Mouse (Mus musculus) lung, embryonic 14.5 days (tissue): ENCODE results near the gene Rabif. TPM values are rescaled to one million over a fixed set of nuclear protein-coding genes. Genes with fewer than 3 reads are reported as not detected.
"Not testable (repeated sequence)": the region's sequence is repeated elsewhere in the genome, so short reads cannot be mapped to it uniquely, and the experiment has no call there.

Experiments
- ATAC-seq: fragments of 200-750 bp; cut with Nextera tagmentation; 2 replicates; pipeline ENCODE4 v1.8.0; 2017; ENCODE audit warnings: mild to moderate bottlenecking, moderate TSS enrichment, moderate library complexity; ENCODE audit not compliant: insufficient read depth
- DNase-seq: peaks from one replicate; pipeline ENCODE4 v3.0.0-alpha.2; 2015
- H3K27ac ChIP-seq: fragments of 300-500 bp; sonication (generic); 2 replicates; pipeline ENCODE4 v1.5.1; 2014; ENCODE audit warnings: low read depth, mild to moderate bottlenecking, moderate library complexity
- H3K27me3 ChIP-seq: fragments of 300-500 bp; sonication (generic); 2 replicates; pipeline ENCODE4 v1.6.1; 2014; ENCODE audit warnings: low read length, control low read depth; ENCODE audit not compliant: insufficient read depth
- H3K36me3 ChIP-seq: fragments of 300-500 bp; sonication (generic); 2 replicates; pipeline ENCODE4 v1.6.1; 2014; ENCODE audit warnings: control low read depth; ENCODE audit not compliant: insufficient read depth
- H3K4me1 ChIP-seq: fragments of 300-500 bp; sonication (generic); 2 replicates; pipeline ENCODE4 v1.6.1; 2014; ENCODE audit warnings: antibody characterized with exemption, control low read depth; ENCODE audit not compliant: insufficient read depth
- H3K4me2 ChIP-seq: fragments of 300-500 bp; sonication (generic); 2 replicates; pipeline ENCODE4 v1.6.1; 2014; ENCODE audit warnings: mild to moderate bottlenecking
- H3K4me3 ChIP-seq: fragments of 300-500 bp; sonication (generic); 2 replicates; pipeline ENCODE4 v1.5.1; 2014; ENCODE audit warnings: low read depth, low read length
- H3K9ac ChIP-seq: fragments of 300-500 bp; sonication (generic); 2 replicates; pipeline ENCODE4 v1.6.1; 2014
- H3K9me3 ChIP-seq: fragments of 300-500 bp; sonication (generic); 2 replicates; pipeline ENCODE4 v1.6.1; 2016; ENCODE audit warnings: low read depth, low read length, control low read depth
- CTCF ChIP-seq: IDR thresholded peaks from 2 replicates; pipeline ENCODE4 v1.5.1; 2016; ENCODE audit warnings: antibody characterized with exemption, low read depth
- WGBS: fragments of 180-500 bp; shearing (Covaris S2); extraction: QIAGEN DNeasy Blood & Tissue Kit; methylation state at CpG from one replicate; pipeline ENCODE4 v1.1.7; 2014; 5-methylcytosine and 5-hydroxymethylcytosine counted together
- polyA plus RNA-seq: library from polyadenylated mRNA; unstranded; fragments of >200 nt; fragmentation: Nextera tagmentation; extraction: Ambion mirVana; gene quantifications from 2 replicates; pipeline ENCODE4 v1.2.1, GENCODE M21; 2014

Rabif gene
- polyA plus RNA-seq, 1 experiment from 2014 or later: 39.6 TPM

DNA sequence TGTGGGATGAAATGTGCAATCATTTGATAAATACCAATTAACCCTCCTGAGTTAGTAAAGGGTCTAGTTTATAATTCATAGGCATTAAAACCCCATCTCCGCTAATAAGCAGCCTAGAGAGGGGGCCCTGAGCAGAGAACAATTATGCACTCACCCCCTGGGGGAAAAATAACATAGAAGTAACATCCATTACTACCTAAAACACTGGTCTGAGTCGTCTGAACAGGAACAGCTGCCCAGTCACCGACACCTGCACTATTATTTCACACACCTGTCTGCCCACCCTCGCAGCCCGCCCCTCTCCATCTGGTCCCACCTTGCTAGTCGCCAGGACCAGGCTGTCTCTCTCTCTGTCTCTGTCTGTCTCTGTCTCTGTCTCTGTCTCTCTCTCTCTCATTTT is 18.1 kb downstream of the Rabif start:
- H3K4me3 ChIP-seq: no peak overlapping the region; the same call in 1 of the 2 replicates
- no peak for ATAC-seq
- H3K4me1 ChIP-seq: peaks cover 14% of the 10 kb centered on the region
- TF ChIP-seq CTCF: no peak
- 57% methylated on average over 6 of the region's 6 CpGs for WGBS
- DNase-seq: no peak
- H3K4me2 ChIP-seq: peak overlapping the region; percentile 86
- H3K9ac ChIP-seq: no peak overlapping the region
- peaks cover 8% of the 10 kb centered on the region; the same call in 1 of the 2 replicates for H3K27me3 ChIP-seq
- peaks cover 12% of the 10 kb centered on the region; the same call in 1 of the 2 replicates for H3K36me3 ChIP-seq
- no peaks in the 10 kb centered on the region for H3K9me3 ChIP-seq
- no peak overlapping the region for H3K27ac ChIP-seq

DNA sequence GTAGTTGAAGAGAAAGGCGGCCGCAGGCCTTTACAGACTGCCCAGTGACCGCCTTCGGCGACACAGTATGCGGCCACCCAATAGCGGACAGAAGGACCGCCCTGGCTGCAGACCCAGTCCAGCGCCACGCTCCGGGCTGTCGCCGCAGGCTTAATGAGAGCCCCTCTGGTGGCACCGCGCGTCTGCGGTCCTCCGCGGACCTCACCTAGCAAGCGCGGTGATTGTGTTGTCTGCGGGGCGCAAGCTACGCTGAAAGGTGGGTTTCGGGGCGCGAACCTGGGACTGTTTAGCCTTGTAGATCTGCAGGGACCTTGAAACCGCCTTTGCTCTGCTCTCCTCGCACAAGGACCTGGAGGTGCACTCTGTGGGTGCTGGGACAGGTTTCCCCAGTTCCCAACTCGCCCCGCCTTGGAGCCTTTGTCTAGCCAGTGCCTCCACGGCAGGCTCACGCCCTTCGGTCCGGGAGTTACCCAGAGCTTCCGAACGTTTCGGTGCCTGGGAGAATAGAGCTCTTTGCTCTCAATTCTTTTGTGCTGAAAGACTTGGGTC is 18.9 kb downstream of the Rabif start:
- 1% methylated on average over 38 of the region's 38 CpGs for WGBS
- H3K27ac ChIP-seq: peak overlapping the region; percentile 58; the same call in 1 of the 2 replicates
- peak overlapping the region; percentile 86 for H3K4me2 ChIP-seq
- no peaks in the 10 kb centered on the region for H3K9me3 ChIP-seq
- peak overlapping the region; percentile 51 for H3K9ac ChIP-seq
- DNase-seq: peak; percentile 67
- peak overlapping the region; percentile 40 for H3K4me3 ChIP-seq
- 0 out of 2 replicates have a peak, but pooled peaks have one; percentile 24 for ATAC-seq
- 0 out of 2 replicates have a peak, but pooled peaks cover 6% of the 10 kb centered on the region for H3K36me3 ChIP-seq
- peaks cover 8% of the 10 kb centered on the region; the same call in 1 of the 2 replicates for H3K27me3 ChIP-seq
- H3K4me1 ChIP-seq: peaks cover 14% of the 10 kb centered on the region
- TF ChIP-seq CTCF: no peak

- no peak for ATAC-seq
- H3K27ac ChIP-seq: peak overlapping the region; percentile 58
Observed at GRCm38 (mm10) chr1:134513876-134514590, 19.6 kb downstream of the Rabif start.

DNA sequence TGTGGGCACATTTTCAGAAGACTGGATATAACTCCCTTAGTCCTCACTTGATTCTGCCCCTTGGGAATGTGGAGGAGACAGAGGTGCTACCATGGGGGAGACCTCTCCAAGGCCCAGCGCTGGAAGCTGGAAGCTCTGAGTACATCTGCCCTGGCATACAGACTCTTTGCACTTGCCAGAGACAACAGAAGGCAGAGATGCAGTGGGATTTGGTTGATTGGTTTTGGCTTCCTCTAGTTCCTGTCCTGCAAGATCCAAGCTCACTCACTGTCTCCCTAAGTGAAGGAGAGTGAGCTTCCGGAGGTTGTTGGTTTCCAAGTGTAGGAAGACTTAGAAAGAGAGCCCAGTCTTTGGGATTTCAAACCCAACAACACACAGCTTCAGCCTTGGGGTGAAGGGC is 21.4 kb downstream of the Rabif start:
- WGBS: 65% methylated on average over 2 of the region's 2 CpGs
- TF ChIP-seq CTCF: no peak
- ATAC-seq (no peak), DNase-seq (no peak)
- H3K36me3 ChIP-seq: no peaks in the 10 kb centered on the region
- no peak overlapping the region; the same call in 1 of the 2 replicates for H3K4me2 ChIP-seq
- H3K27ac ChIP-seq: peak overlapping the region; percentile 77
- H3K27me3 ChIP-seq: peaks cover 8% of the 10 kb centered on the region; the same call in 1 of the 2 replicates
- H3K9ac ChIP-seq: no peak overlapping the region
- no peak overlapping the region for H3K4me3 ChIP-seq
- H3K4me1 ChIP-seq: peaks cover 14% of the 10 kb centered on the region
- no peaks in the 10 kb centered on the region for H3K9me3 ChIP-seq

More at GRCm38 (mm10) chr1:134513876-134514590, 19.6 kb downstream of the Rabif start:
- Histone ChIP-seq H3K4me3 (peak overlapping the region; percentile 40), H3K4me2 (peak overlapping the region; percentile 86), H3K36me3 (0 out of 2 replicates have a peak, but pooled peaks cover 6% of the 10 kb centered on the region), H3K4me1 (peaks cover 14% of the 10 kb centered on the region), H3K27me3 (peaks cover 8% of the 10 kb centered on the region; the same call in 1 of the 2 replicates), H3K9me3 (no peaks in the 10 kb centered on the region), H3K9ac (peak overlapping the region; percentile 51; the same call in 1 of the 2 replicates)
- 33% methylated on average over 16 of the region's 16 CpGs for WGBS
- DNase-seq: peak; percentile 61
- TF ChIP-seq CTCF: no peak

DNA sequence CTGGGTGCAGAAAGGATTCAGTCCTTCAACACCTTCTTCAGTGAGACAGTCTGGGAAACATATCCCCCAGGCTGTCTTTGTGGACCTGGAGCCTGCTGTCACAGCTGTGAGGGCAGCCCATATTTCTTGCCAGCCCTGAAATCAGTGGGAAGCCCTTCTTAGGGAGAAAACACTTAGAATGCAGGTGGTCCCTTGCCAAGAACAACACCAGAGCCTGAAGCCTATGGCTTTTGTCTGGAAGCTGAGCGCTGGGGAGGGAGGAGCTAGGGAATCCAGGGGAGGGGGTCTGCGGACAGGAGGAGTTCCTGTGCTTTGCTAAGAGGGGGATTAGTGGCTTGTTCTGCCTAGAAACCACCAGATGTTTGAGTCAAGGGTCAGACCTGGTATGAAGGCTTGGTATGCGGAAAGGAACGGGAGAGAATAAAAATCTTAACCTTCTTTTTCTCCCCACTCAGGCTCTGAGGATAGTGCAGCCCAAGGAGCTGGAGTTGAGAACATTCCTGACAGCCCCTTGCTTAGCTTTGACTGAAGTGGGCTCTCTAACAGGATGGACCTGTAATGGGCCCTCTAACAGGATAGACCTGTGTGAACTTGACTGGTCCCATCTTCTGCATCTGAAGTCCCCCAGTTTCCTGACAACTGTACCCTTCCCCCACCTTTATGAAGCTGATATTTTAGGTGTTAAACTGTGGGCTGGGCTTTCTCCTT is 22.2 kb downstream of the Rabif start:
- H3K4me1 ChIP-seq: peaks cover 14% of the 10 kb centered on the region
- ATAC-seq: peak; percentile 75
- H3K27ac ChIP-seq: peak overlapping the region; percentile 77
- no peak overlapping the region for H3K9ac ChIP-seq
- peaks cover 8% of the 10 kb centered on the region; the same call in 1 of the 2 replicates for H3K27me3 ChIP-seq
- no peaks in the 10 kb centered on the region for H3K9me3 ChIP-seq
- H3K4me3 ChIP-seq: no peak overlapping the region
- H3K4me2 ChIP-seq: peak overlapping the region; percentile 12; the same call in 1 of the 2 replicates
- no peak for TF ChIP-seq CTCF
- H3K36me3 ChIP-seq: no peaks in the 10 kb centered on the region
- DNase-seq: peak; percentile 72
- WGBS: 9% methylated on average over 4 of the region's 4 CpGs

DNA sequence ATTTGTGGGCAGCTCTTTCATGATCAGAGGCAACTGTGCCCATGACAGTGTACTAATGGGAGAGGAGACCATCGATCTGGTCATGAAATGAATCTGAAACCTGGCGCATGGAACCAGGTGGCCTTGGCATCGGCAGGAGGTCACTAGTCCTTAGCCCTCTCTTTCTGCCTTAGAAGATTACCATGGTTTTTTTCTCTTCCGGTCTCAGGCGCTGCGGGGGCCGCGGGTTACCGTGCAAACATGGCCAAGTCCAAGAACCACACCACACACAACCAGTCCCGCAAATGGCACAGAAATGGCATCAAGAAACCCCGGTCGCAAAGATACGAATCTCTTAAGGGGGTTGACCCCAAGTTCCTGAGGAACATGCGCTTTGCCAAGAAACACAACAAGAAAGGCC is 23.4 kb downstream of the Rabif start:
- H3K9me3 ChIP-seq, H3K36me3 ChIP-seq, H3K27ac ChIP-seq, H3K27me3 ChIP-seq, H3K4me3 ChIP-seq, H3K4me2 ChIP-seq, ATAC-seq, H3K9ac ChIP-seq, DNase-seq: not testable (repeated sequence)
- WGBS: 91% methylated on average over 13 of the region's 14 CpGs
- peaks cover 14% of the 10 kb centered on the region for H3K4me1 ChIP-seq

DNA sequence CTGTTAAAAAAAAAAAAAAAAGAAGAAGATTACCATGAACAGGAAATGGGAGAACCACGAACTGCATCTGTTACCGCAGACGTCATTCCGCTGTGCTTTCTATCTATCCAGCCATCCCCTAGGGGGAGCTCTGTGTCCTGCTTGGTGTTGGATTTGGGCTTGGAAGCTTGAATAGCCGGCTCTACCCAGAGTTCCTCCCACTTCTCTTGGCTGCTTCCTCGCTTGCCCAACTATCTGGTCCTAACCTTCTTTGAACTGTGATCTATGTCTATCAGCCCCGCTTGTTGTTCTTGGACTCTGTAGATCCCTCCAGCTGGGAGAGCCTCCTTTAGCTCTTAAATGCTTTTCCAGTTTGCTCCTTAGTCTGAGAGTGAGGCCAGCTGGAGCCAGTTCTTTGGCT is 24.2 kb downstream of the Rabif start:
- Histone ChIP-seq H3K27me3 (peaks cover 2% of the 10 kb centered on the region; the same call in 1 of the 2 replicates), H3K9ac (no peak overlapping the region), H3K36me3 (no peaks in the 10 kb centered on the region), H3K4me2 (0 out of 2 replicates have a peak overlapping the region, but pooled peaks have one; percentile 3), H3K9me3 (no peaks in the 10 kb centered on the region), H3K4me3 (no peak overlapping the region), H3K4me1 (peaks cover 11% of the 10 kb centered on the region), H3K27ac (0 out of 2 replicates have a peak overlapping the region, but pooled peaks have one; percentile 24)
- DNase-seq (peak; percentile 95), ATAC-seq (peak; percentile 71)
- WGBS: 5% methylated on average over 7 of the region's 7 CpGs
- TF ChIP-seq CTCF: peak; percentile 87

DNA sequence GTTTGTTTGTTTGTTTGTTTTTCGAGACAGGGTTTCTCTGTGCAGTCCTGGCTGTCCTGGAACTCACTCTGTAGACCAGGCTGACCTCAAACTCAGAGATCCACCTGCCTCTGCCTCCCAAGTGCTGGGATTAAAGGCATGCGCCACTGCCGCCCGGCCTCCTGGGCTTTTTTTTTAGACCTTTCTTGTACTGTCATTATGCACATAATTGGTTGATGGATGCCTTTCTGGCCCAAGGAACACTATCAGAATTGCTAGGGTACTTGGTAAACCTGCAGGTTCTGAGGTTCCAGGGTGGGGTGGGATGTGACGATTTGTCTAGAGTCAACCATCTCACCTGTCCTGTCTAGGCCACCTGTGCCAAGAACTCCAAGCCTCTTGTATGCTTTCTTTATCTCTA is 24.8 kb downstream of the Rabif start:
- not testable (repeated sequence) for H3K27ac ChIP-seq, H3K27me3 ChIP-seq, H3K9me3 ChIP-seq, ATAC-seq, H3K4me3 ChIP-seq, H3K4me1 ChIP-seq, H3K36me3 ChIP-seq, DNase-seq, H3K4me2 ChIP-seq, H3K9ac ChIP-seq
- WGBS: 87% methylated on average over 5 of the region's 5 CpGs
